Mouse (Mus musculus): ENCODE data around the gene Gxylt2. TPM values are rescaled to one million over a fixed set of nuclear protein-coding genes. Genes with fewer than 3 reads are reported as not detected.
A peak's percentile ranks its signal among the peaks of the same experiment; 100 is the strongest.

Gene Gxylt2
- polyA plus RNA-seq, 1 experiment from 2014 or later = 0.88 TPM

- H3K4me2 ChIP-seq (replicated peaks) = no peak overlapping the region
- 82% methylated on average over 8 of the region's 8 CpGs for WGBS
- H3K4me3 ChIP-seq = no peak overlapping the region
- H3K9ac ChIP-seq (replicated peaks) = no peak overlapping the region
- H3K27me3 ChIP-seq = no peaks in the 10 kb centered on the region
- H3K36me3 ChIP-seq = no peaks in the 10 kb centered on the region
- H3K27ac ChIP-seq (replicated peaks) = no peak overlapping the region
- no peak for ATAC-seq (replicated peaks)
- no peaks in the 10 kb centered on the region for H3K9me3 ChIP-seq
- H3K4me1 ChIP-seq = peaks cover 10% of the 10 kb centered on the region
These were observed 12.3 kb downstream of the Gxylt2 start for GRCm38 (mm10) chr6:100716817-100717216.

GRCm38 (mm10) chr6:100720098-100720501 lies 15.6 kb downstream of the Gxylt2 start:
- Histone ChIP-seq H3K4me3 (no peak overlapping the region), H3K9me3 (no peaks in the 10 kb centered on the region), H3K36me3 (no peaks in the 10 kb centered on the region), H3K9ac (replicated peaks) (no peak overlapping the region), H3K4me2 (replicated peaks) (no peak overlapping the region), H3K27me3 (no peaks in the 10 kb centered on the region), H3K4me1 (peaks cover 16% of the 10 kb centered on the region), H3K27ac (replicated peaks) (no peak overlapping the region)
- 76% methylated on average over 6 of the region's 6 CpGs for WGBS
- ATAC-seq (replicated peaks) = no peak

- Histone ChIP-seq H3K9ac (replicated peaks) (no peak overlapping the region), H3K4me3 (no peak overlapping the region), H3K4me2 (replicated peaks) (no peak overlapping the region), H3K27me3 (no peaks in the 10 kb centered on the region), H3K36me3 (no peaks in the 10 kb centered on the region), H3K27ac (replicated peaks) (no peak overlapping the region), H3K4me1 (peaks cover 16% of the 10 kb centered on the region), H3K9me3 (no peaks in the 10 kb centered on the region)
- WGBS = 28% methylated on average over 17 of the region's 17 CpGs
- ATAC-seq (replicated peaks) = no peak; the same call in 1 of the 2 replicates
These were observed 16.6 kb downstream of the Gxylt2 start for GRCm38 (mm10) chr6:100720882-100721721.

GRCm38 (mm10) chr6:100731996-100732375 lies 27.5 kb downstream of the Gxylt2 start:
- 0 out of 2 replicates have a peak, but pooled peaks have one; percentile 29 for ATAC-seq (replicated peaks)
- H3K36me3 ChIP-seq = no peaks in the 10 kb centered on the region
- no peak overlapping the region for H3K27ac ChIP-seq (replicated peaks)
- H3K9ac ChIP-seq (replicated peaks) = no peak overlapping the region
- no peak overlapping the region for H3K4me2 ChIP-seq (replicated peaks)
- no peaks in the 10 kb centered on the region for H3K9me3 ChIP-seq
- H3K4me1 ChIP-seq = peaks cover 12% of the 10 kb centered on the region; the same call in 1 of the 2 replicates
- no peak overlapping the region for H3K4me3 ChIP-seq
- 54% methylated on average over 9 of the region's 9 CpGs for WGBS
- H3K27me3 ChIP-seq = no peaks in the 10 kb centered on the region

GRCm38 (mm10) chr6:100732376-100733021 lies 28.0 kb downstream of the Gxylt2 start:
- no peak overlapping the region for H3K27ac ChIP-seq (replicated peaks)
- H3K9me3 ChIP-seq = no peaks in the 10 kb centered on the region
- H3K4me1 ChIP-seq = peaks cover 12% of the 10 kb centered on the region; the same call in 1 of the 2 replicates
- WGBS = 61% methylated on average over 12 of the region's 12 CpGs
- no peak overlapping the region for H3K4me2 ChIP-seq (replicated peaks)
- no peak overlapping the region for H3K4me3 ChIP-seq
- no peak overlapping the region for H3K9ac ChIP-seq (replicated peaks)
- ATAC-seq (replicated peaks) = peak; percentile 81
- no peaks in the 10 kb centered on the region for H3K36me3 ChIP-seq
- H3K27me3 ChIP-seq = no peaks in the 10 kb centered on the region

GRCm38 (mm10) chr6:100733218-100733617 lies 28.7 kb downstream of the Gxylt2 start:
- H3K36me3 ChIP-seq = no peaks in the 10 kb centered on the region
- H3K4me2 ChIP-seq (replicated peaks) = no peak overlapping the region
- H3K4me1 ChIP-seq = peaks cover 12% of the 10 kb centered on the region; the same call in 1 of the 2 replicates
- ATAC-seq (replicated peaks) = no peak
- WGBS = 92% methylated on average over 10 of the region's 10 CpGs
- H3K9me3 ChIP-seq = no peaks in the 10 kb centered on the region
- no peaks in the 10 kb centered on the region for H3K27me3 ChIP-seq
- H3K4me3 ChIP-seq = no peak overlapping the region
- H3K27ac ChIP-seq (replicated peaks) = no peak overlapping the region
- no peak overlapping the region for H3K9ac ChIP-seq (replicated peaks)

- H3K4me3 ChIP-seq = no peak overlapping the region
- no peaks in the 10 kb centered on the region for H3K27me3 ChIP-seq
- H3K4me2 ChIP-seq (replicated peaks) = no peak overlapping the region
- H3K27ac ChIP-seq (replicated peaks) = no peak overlapping the region
- H3K9me3 ChIP-seq = no peaks in the 10 kb centered on the region
- no peaks in the 10 kb centered on the region for H3K36me3 ChIP-seq
- H3K4me1 ChIP-seq = peaks cover 12% of the 10 kb centered on the region; the same call in 1 of the 2 replicates
- no peak for ATAC-seq (replicated peaks)
- WGBS = 88% methylated on average over 6 of the region's 6 CpGs
- H3K9ac ChIP-seq (replicated peaks) = no peak overlapping the region
These were observed 29.8 kb downstream of the Gxylt2 start for GRCm38 (mm10) chr6:100734321-100734720.

- Histone ChIP-seq H3K4me3 (no peak overlapping the region), H3K4me1 (no peaks in the 10 kb centered on the region)
- 80% methylated on average over 4 of the region's 4 CpGs for WGBS
These were observed 54.1 kb downstream of the Gxylt2 start for GRCm38 (mm10) chr6:100758431-100759208.

GRCm38 (mm10) chr6:100767756-100768155 lies 63.2 kb downstream of the Gxylt2 start:
- H3K27ac ChIP-seq (replicated peaks) = no peak overlapping the region
- WGBS = 86% methylated on average over 4 of the region's 4 CpGs
- H3K9me3 ChIP-seq = no peaks in the 10 kb centered on the region
- no peak overlapping the region for H3K4me3 ChIP-seq
- no peak for ATAC-seq (replicated peaks)
- no peaks in the 10 kb centered on the region for H3K36me3 ChIP-seq
- no peaks in the 10 kb centered on the region for H3K4me1 ChIP-seq
- H3K27me3 ChIP-seq = no peaks in the 10 kb centered on the region
- H3K9ac ChIP-seq (replicated peaks) = no peak overlapping the region
- H3K4me2 ChIP-seq (replicated peaks) = no peak overlapping the region

More at GRCm38 (mm10) chr6:100758431-100759208, 54.1 kb downstream of the Gxylt2 start:
- Histone ChIP-seq H3K9ac (replicated peaks) (no peak overlapping the region), H3K27me3 (no peaks in the 10 kb centered on the region), H3K36me3 (no peaks in the 10 kb centered on the region), H3K9me3 (no peaks in the 10 kb centered on the region), H3K4me2 (replicated peaks) (no peak overlapping the region), H3K27ac (replicated peaks) (no peak overlapping the region)
- ATAC-seq (replicated peaks) = no peak

- no peak overlapping the region for H3K4me3 ChIP-seq
- no peak for ATAC-seq (replicated peaks)
- H3K27ac ChIP-seq (replicated peaks) = no peak overlapping the region
- H3K9me3 ChIP-seq = no peaks in the 10 kb centered on the region
- no peak overlapping the region for H3K4me2 ChIP-seq (replicated peaks)
- 83% methylated on average over 15 of the region's 15 CpGs for WGBS
- no peaks in the 10 kb centered on the region for H3K4me1 ChIP-seq
- no peak overlapping the region for H3K9ac ChIP-seq (replicated peaks)
- H3K36me3 ChIP-seq = no peaks in the 10 kb centered on the region
- H3K27me3 ChIP-seq = no peaks in the 10 kb centered on the region
These were observed 71.5 kb downstream of the Gxylt2 start for GRCm38 (mm10) chr6:100775923-100776505.

GRCm38 (mm10) chr6:100778595-100778994 lies 74.1 kb downstream of the Gxylt2 start:
- Histone ChIP-seq H3K9ac (replicated peaks) (no peak overlapping the region), H3K27ac (replicated peaks) (no peak overlapping the region), H3K4me2 (replicated peaks) (no peak overlapping the region), H3K4me1 (no peaks in the 10 kb centered on the region), H3K9me3 (no peaks in the 10 kb centered on the region), H3K36me3 (no peaks in the 10 kb centered on the region), H3K4me3 (no peak overlapping the region), H3K27me3 (no peaks in the 10 kb centered on the region)
- ATAC-seq (replicated peaks) = no peak
- WGBS = 93% methylated on average over 5 of the region's 5 CpGs
